Mouse (Mus musculus) lung, adult 2 months (tissue): ENCODE measurements around the gene Macrod2.

Experiments
- CTCF ChIP-seq: fragments of 200-500 bp; IDR thresholded peaks from 2 replicates; pipeline ENCODE4 v1.5.1; 2011; ENCODE audit warnings: mild to moderate bottlenecking, low read length, control low read depth; ENCODE audit not compliant: insufficient read depth
- POLR2A ChIP-seq: fragments of 200-500 bp; IDR thresholded peaks from 2 replicates; pipeline ENCODE4 v1.6.1; 2011; ENCODE audit warnings: low read depth, mild to moderate bottlenecking, control low read depth, low read length, borderline replicate concordance; ENCODE audit errors: extremely low read depth

DNA sequence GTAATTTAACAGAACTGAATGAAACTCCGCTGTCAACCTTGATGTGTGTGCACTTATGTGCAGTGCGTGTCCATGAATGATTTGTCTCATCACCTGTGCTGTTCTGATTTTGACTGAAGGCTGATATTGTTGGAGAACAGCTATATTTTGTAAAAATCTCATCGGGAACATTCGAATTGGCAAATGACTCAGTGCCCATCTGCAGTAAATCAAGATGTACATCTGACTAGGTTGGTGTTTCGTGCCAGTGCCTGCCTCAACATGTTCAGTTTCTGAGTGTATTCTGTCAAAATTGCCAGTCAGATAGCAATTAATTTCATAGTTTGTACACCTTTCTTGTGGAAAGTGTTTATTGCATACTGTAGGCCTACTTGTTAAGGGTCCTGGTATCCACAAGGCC is 472.0 kb downstream of the Macrod2 start:
- TF ChIP-seq CTCF (no peak), POLR2A (no peak)
